Mouse (Mus musculus) liver, embryonic 12.5 days (tissue): ENCODE measurements around the gene Zfp667. TPM values are rescaled to one million over a fixed set of nuclear protein-coding genes. Genes with fewer than 3 reads are reported as not detected.
A peak's percentile ranks its signal among the peaks of the same experiment; 100 is the strongest.

Source experiments
- ATAC-seq: fragments of 200-750 bp; cut with Nextera tagmentation; 2 replicates; pipeline ENCODE4 v1.8.0; 2017; ENCODE audit warnings: moderate number of reproducible peaks, mild to moderate bottlenecking, moderate library complexity
- H3K27ac ChIP-seq: fragments of 300-500 bp; sonication (generic); 2 replicates; pipeline ENCODE4 v1.5.1; 2016; ENCODE audit warnings: mild to moderate bottlenecking
- H3K27me3 ChIP-seq: fragments of 300-500 bp; sonication (generic); replicated peaks from 2 replicates; pipeline ENCODE4 v1.6.1; 2016; ENCODE audit warnings: mild to moderate bottlenecking, moderate library complexity
- H3K36me3 ChIP-seq: fragments of 300-500 bp; sonication (generic); 2 replicates; pipeline ENCODE4 v1.6.1; 2016; ENCODE audit warnings: mild to moderate bottlenecking, moderate library complexity
- H3K4me1 ChIP-seq: fragments of 300-500 bp; sonication (generic); 2 replicates; pipeline ENCODE4 v1.6.1; 2016
- H3K4me2 ChIP-seq: fragments of 300-500 bp; sonication (generic); 2 replicates; pipeline ENCODE4 v1.6.1; 2016; ENCODE audit warnings: mild to moderate bottlenecking, moderate library complexity
- H3K4me3 ChIP-seq: fragments of 300-500 bp; sonication (generic); 2 replicates; pipeline ENCODE4 v1.5.1; 2016; ENCODE audit warnings: mild to moderate bottlenecking, moderate library complexity
- H3K9ac ChIP-seq: fragments of 300-500 bp; sonication (generic); 2 replicates; pipeline ENCODE4 v1.6.1; 2016; ENCODE audit warnings: mild to moderate bottlenecking, moderate library complexity
- H3K9me3 ChIP-seq: fragments of 300-500 bp; sonication (generic); replicated peaks from 2 replicates; pipeline ENCODE4 v1.6.1; 2016; ENCODE audit warnings: mild to moderate bottlenecking, moderate library complexity
- WGBS: fragments of 180-500 bp; shearing (Covaris S2); methylation state at CpG from one replicate; pipeline ENCODE4 v1.1.7; 2016; ENCODE audit not compliant: insufficient replicate concordance; 5-methylcytosine and 5-hydroxymethylcytosine counted together
- polyA plus RNA-seq: library from polyadenylated mRNA; unstranded; fragments of >200 nt; fragmentation: Nextera tagmentation; extraction: Ambion mirVana; gene quantifications from 2 replicates; pipeline ENCODE4 v1.2.1, GENCODE M21; 2016

The Zfp667 gene
- polyA plus RNA-seq, 1 experiment from 2014 or later = 8.2 TPM

DNA sequence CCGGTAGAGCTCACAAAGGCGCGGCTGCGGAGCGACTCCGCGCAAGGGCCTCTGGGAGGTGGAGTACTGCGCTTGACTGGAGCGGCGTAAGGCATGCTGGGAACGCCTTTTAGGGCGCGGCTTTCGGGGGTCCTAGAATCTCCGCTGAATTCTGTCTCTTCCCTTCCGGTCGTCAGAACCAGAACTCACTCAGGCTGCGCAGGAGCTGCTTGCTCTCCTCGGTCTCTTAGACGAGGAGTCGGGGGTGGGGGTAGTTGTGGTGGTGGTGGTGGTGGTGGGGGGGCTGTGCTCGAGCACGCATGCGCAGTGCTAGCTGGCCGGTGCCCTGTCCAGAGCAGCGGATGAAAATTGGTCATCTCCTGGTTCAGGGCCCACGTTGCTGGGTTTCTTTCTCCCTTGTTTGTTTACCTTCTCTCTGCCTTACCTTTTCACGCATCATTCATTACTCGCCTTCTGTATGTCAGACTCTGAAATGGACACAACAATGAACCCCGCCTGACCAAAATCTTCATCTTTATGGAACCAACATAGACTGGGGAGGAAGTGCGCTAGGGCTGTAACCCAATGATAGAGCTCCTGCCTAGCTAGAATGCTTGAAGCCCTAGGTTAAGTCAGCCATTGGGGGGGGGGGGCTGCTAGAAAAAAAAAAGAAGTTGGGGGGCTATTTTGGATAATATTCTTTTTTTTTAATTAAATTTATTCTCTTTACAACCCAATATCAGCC lies 45.0 kb downstream of the Zfp667 start, which contains the start of gene Zfp583:
TSS of gene Zfp583 (minus strand) at position 53 of the 724 bp plus-strand sequence.
- peak; percentile 93 for ATAC-seq
- WGBS = 3% methylated on average over 31 of the region's 31 CpGs
- no peaks in the 10 kb centered on the region for H3K9me3 ChIP-seq
- peak within 1 kb of the TSS; percentile 74 for H3K9ac ChIP-seq
- no peaks in the 10 kb centered on the region for H3K27me3 ChIP-seq
- H3K4me1 ChIP-seq = peaks cover 13% of the 10 kb centered on the region
- peak within 1 kb of the TSS; percentile 84 for H3K4me2 ChIP-seq
- H3K27ac ChIP-seq = peak within 1 kb of the TSS; percentile 64
- peak within 1 kb of the TSS; percentile 66 for H3K4me3 ChIP-seq
- H3K36me3 ChIP-seq = no peaks in the 10 kb centered on the region; the same call in 1 of the 2 replicates

DNA sequence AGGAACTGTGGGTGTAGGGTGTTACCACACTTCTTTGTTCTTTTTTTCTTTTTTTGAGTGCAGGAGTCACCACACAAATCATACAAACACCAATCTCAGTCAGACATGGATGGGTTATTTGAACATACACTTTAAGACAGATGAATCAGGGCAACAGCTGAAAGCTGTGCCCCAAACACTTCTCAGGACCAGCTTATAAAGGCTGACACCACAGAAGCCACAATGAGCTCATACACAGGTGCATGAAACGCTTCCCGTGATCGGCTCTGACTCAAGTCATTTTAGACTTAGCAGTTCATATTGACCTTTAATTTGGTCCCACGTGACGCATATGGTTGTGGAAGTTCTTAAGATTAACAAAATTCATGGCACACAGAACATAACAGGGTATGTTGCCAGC lies 53.5 kb downstream of the Zfp667 start:
- H3K27ac ChIP-seq = no peak overlapping the region
- no peak overlapping the region for H3K4me2 ChIP-seq
- WGBS = 63% methylated on average over 5 of the region's 5 CpGs

DNA sequence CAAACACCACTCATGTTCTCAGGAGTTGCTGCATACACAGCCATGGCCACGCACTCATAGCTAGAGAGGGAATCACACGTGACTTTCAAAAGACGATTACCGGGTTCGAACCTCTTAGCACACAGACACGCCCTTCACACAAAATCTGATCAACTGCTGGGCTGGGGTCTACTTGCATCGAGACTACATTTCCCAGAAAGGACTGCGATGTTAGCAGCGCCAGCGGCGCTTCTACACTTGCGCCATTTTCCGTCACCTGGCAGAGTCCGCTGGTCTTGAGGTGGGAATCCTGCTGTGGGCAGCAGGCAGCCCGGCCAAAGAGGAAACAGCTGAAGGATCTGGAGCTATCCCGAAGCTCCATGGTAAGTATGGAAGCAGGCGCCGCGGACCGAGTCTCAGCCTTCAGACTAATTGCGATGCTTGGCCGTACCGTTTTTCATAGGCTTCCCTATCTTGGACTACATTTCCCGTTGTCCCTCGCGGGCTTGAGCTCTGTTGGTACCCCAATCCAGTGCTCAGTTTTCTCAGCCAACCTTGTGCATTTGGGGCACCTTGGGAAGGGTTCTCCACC lies 57.2 kb downstream of the Zfp667 start, which contains the start of gene Gm3854:
TSS of gene Gm3854 (plus strand) at position 259 of the 571 bp plus-strand sequence.
- Histone ChIP-seq H3K4me2 (peak within 1 kb of the TSS; percentile 72), H3K4me3 (peak within 1 kb of the TSS; percentile 60), H3K27me3 (no peaks in the 10 kb centered on the region; the same call in 1 of the 2 replicates), H3K4me1 (no peaks in the 10 kb centered on the region), H3K36me3 (no peaks in the 10 kb centered on the region), H3K9me3 (no peaks in the 10 kb centered on the region), H3K27ac (no peak within 1 kb of the TSS), H3K9ac (peak within 1 kb of the TSS; percentile 55)
- 1% methylated on average over 26 of the region's 26 CpGs for WGBS
- peak; percentile 86 for ATAC-seq

More for the DNA sequence above, 53.5 kb downstream of the Zfp667 start:
- no peaks in the 10 kb centered on the region; the same call in 1 of the 2 replicates for H3K27me3 ChIP-seq
- H3K9ac ChIP-seq = no peak overlapping the region
- H3K4me1 ChIP-seq = no peaks in the 10 kb centered on the region
- H3K4me3 ChIP-seq = no peak overlapping the region
- no peak for ATAC-seq
- H3K9me3 ChIP-seq = no peaks in the 10 kb centered on the region
- no peaks in the 10 kb centered on the region for H3K36me3 ChIP-seq

DNA sequence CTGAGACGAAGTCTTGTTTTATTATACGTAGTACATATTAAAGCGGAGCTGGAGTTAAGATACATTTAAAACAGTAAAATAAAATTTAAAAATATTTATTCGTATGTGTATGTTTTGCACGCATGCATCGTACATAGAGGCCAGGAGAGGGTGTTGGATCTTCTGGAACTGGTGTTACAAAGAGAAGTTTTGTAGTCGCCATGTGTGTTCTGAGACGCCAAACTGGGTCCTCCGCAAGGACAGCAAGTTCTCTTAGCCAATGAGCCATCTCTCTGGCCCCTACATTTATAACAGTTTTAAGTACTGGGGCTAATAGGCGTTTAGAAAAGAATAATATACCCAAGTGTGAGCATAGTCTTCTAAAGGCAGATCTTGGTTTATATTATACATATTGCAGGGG lies 57.7 kb downstream of the Zfp667 start:
- H3K9me3 ChIP-seq = no peaks in the 10 kb centered on the region
- peak overlapping the region; percentile 72 for H3K4me2 ChIP-seq
- H3K36me3 ChIP-seq = no peaks in the 10 kb centered on the region
- 36% methylated on average over 10 of the region's 10 CpGs for WGBS
- H3K27me3 ChIP-seq = no peaks in the 10 kb centered on the region; the same call in 1 of the 2 replicates
- H3K4me1 ChIP-seq = no peaks in the 10 kb centered on the region
- H3K27ac ChIP-seq = no peak overlapping the region
- H3K9ac ChIP-seq = peak overlapping the region; percentile 55; the same call in 1 of the 2 replicates
- no peak for ATAC-seq
- peak overlapping the region; percentile 60 for H3K4me3 ChIP-seq

Other genes starting within 250 kb of the Zfp667 start
- not detected in 2 replicates for gene Nlrp4c, start 241.4 kb upstream of the Zfp667 start, polyA plus RNA-seq
- 17.3 and 18.0 TPM in 2 replicates for gene Zfp787, start 130.6 kb upstream of the Zfp667 start, polyA plus RNA-seq
- gene Zfp444, start 114.4 kb upstream of the Zfp667 start, polyA plus RNA-seq = 25.5 and 26.3 TPM in 2 replicates
- gene Galp, start 89.5 kb upstream of the Zfp667 start, polyA plus RNA-seq = not detected in 2 replicates
- gene Zscan5b, start 64.3 kb upstream of the Zfp667 start, polyA plus RNA-seq = not detected in 2 replicates
- gene Epp13, start 33.9 kb upstream of the Zfp667 start, polyA plus RNA-seq = not detected in 2 replicates
- gene Zfp583, start 44.7 kb downstream of the Zfp667 start, polyA plus RNA-seq = 1.6 and 2.1 TPM in 2 replicates
- gene Gm3854, start 57.2 kb downstream of the Zfp667 start, polyA plus RNA-seq = 0.50 and 0.57 TPM in 2 replicates
- 1.3 TPM in 2 replicates for gene Zfp78, start 76.7 kb downstream of the Zfp667 start, polyA plus RNA-seq
- 1.7 TPM in 2 replicates for gene Zfp28, start 96.7 kb downstream of the Zfp667 start, polyA plus RNA-seq
- gene Smim17, start 112.1 kb downstream of the Zfp667 start, polyA plus RNA-seq = 0.10 TPM in 1 of 2 replicates, not detected in the other
- not detected in 2 replicates for gene Gm20715, start 123.7 kb downstream of the Zfp667 start, polyA plus RNA-seq
- gene Olfr1344, start 152.1 kb downstream of the Zfp667 start, polyA plus RNA-seq = not detected in 2 replicates
- not detected in 2 replicates for gene Olfr1336, start 169.6 kb downstream of the Zfp667 start, polyA plus RNA-seq
- not detected in 2 replicates for gene Olfr1346, start 180.5 kb downstream of the Zfp667 start, polyA plus RNA-seq
- gene Olfr5, start 200.4 kb downstream of the Zfp667 start, polyA plus RNA-seq = not detected in 2 replicates
- not detected in 2 replicates for gene Olfr1347, start 213.2 kb downstream of the Zfp667 start, polyA plus RNA-seq
- gene Olfr1348, start 222.2 kb downstream of the Zfp667 start, polyA plus RNA-seq = not detected in 2 replicates
- gene Olfr1349, start 236.4 kb downstream of the Zfp667 start, polyA plus RNA-seq = not detected in 2 replicates